Mouse (Mus musculus) T-cell, adult 2 months (primary cell): Measurements from ENCODE around the gene Ctsf.
"Not testable (repeated sequence)": the region's sequence is repeated elsewhere in the genome, so short reads cannot be mapped to it uniquely, and the experiment has no call there.

Experiments
- DNase-seq: peaks from one replicate; pipeline ENCODE4 v3.0.0; 2022; ENCODE audit warnings: low spot score

Gene Ctsf

GRCm38 (mm10) chr19:4850281-4850680 lies 4.6 kb upstream of the Ctsf start:
- DNase-seq: no peak

DNA sequence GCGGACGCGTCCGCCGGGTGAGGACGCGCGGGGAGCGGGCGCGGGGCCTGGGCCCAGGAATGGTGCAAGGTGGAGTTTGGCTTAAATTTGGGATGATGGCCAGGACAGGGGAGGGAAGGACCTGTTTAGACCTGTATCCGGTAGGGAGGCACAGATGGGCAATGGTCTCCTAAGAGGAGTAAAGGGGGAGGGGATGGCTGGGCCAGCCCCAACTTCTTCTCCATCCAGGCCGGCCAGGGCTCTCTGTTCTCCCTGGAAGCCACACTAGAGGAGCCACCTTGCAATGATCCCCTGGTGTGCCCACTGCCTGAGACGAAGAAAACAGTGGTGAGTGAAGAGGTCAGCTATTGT lies 515 bp downstream of the Ctsf start:
- DNase-seq: no peak

- DNase-seq: no peak
Observed at GRCm38 (mm10) chr19:4855951-4856350, 1.0 kb downstream of the Ctsf start.

DNA sequence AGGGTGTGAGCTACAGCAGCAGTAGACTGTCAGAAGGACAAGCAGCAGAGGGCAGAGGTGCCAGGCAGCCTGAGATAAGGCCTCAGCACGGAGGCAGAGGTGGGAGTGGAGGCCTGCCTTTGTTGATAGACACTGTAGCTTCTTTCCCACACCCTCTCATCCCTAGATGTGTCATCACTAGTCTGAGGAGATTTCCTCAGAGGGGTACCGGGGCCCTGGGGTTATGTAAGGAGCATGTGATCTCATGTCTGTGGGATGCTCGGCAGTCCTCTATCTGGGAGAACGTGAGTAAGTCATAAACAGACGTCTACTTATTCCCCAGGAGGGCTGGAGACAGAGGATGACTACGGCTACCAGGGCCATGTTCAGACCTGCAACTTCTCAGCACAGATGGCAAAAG lies 4.2 kb downstream of the Ctsf start:
- no peak for DNase-seq

- no peak for DNase-seq
Observed at GRCm38 (mm10) chr19:4863048-4863447, 8.1 kb downstream of the Ctsf start.

- DNase-seq: peak; percentile 47
Observed at GRCm38 (mm10) chr19:4865147-4865546, 10.2 kb downstream of the Ctsf start.

DNA sequence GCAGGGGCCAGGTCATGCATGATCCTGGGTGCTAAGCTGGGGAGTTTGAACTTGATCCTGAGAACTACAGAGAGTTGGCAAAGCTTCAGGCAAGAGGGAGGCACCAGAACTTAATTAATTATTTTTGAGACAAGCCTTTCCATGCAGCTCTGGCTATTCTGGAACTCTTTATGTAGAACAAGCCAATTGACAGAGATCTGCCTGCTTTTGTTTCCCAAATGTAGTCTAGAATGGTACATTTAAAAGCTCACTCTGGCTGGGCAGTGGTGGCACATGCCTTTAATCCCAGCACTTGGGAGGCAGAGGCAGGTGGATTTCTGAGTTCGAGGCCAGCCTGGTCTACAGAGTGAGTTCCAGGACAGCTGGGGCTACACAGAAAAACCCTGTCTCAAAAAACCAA lies 19.7 kb downstream of the Ctsf start:
- DNase-seq: not testable (repeated sequence)

- no peak for DNase-seq
Observed at GRCm38 (mm10) chr19:4876241-4876640, 21.3 kb downstream of the Ctsf start.

GRCm38 (mm10) chr19:4876755-4877154 lies 21.8 kb downstream of the Ctsf start:
- DNase-seq: no peak

GRCm38 (mm10) chr19:4877785-4878184 lies 22.9 kb downstream of the Ctsf start, which contains the start of gene Actn3:
TSS of gene Actn3 (minus strand) at chr19:4877909.
- no peak for DNase-seq

GRCm38 (mm10) chr19:4878405-4879323 lies 23.7 kb downstream of the Ctsf start, which contains the start of gene Zdhhc24:
TSS of gene Zdhhc24 (plus strand) at chr19:4878668.
- DNase-seq: peak; percentile 91

- DNase-seq: no peak
Observed at GRCm38 (mm10) chr19:4879324-4879703, 24.4 kb downstream of the Ctsf start.

GRCm38 (mm10) chr19:4883961-4884360 lies 29.0 kb downstream of the Ctsf start:
- DNase-seq: no peak

- no peak for DNase-seq
Observed at GRCm38 (mm10) chr19:4889791-4890190, 34.9 kb downstream of the Ctsf start.

DNA sequence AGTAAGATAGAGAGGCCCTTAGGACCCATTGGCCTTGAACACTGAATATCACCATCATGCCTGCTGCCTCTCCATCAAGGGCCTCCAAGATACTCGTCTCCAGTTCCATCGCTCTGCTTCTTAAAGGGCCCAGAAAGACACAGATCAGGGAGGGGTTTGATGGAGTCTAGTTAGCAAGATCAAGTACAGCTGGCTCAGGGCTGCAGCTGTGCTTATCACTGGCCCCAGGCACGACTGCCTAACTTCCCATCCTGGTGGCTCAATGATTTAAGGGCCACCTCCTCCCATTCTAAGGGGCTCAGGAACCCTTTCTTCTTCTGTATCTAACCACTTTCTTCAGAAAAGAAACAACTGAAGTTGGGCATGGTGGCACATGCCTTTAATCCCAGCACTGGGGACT lies 36.9 kb downstream of the Ctsf start:
- DNase-seq: no peak

DNA sequence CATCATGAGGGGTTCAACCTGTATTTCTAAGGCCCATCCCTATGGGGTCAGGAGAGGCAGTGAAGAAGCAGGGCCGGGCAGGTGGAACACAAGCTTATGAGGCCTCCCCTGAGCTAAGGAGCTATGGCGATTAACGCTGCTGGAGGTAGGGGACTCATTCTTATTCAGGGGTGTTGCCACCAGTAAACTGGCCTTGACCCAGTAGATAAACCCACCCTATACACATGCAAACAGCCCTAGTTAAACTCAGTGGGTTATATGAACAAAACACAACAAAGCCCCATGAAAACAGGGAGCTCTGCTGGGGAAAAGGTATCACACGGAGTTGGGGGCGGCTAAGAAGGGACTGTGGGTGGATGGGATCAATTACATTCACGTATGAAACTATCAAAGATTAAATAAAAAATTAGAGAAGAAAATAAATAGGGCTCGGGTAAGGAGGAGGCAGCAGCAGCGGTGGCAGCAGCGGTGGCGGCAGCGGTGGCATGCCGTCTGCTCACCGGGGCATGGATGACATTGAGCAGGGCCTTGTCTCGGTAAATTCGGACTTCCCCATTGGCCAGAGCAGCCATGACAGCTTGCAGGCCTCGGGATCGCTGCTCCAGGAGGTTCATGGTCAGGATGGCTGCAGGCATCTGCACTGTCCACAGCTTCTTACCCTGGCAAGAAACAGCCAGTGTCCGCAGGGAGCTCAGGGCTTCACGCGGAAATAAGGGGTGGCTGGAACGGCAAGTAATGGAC lies 42.0 kb downstream of the Ctsf start:
- DNase-seq: no peak

- DNase-seq: no peak
Observed at GRCm38 (mm10) chr19:4898972-4899371, 44.0 kb downstream of the Ctsf start.

- DNase-seq: no peak
Observed at GRCm38 (mm10) chr19:4899888-4900287, 45.0 kb downstream of the Ctsf start.

DNA sequence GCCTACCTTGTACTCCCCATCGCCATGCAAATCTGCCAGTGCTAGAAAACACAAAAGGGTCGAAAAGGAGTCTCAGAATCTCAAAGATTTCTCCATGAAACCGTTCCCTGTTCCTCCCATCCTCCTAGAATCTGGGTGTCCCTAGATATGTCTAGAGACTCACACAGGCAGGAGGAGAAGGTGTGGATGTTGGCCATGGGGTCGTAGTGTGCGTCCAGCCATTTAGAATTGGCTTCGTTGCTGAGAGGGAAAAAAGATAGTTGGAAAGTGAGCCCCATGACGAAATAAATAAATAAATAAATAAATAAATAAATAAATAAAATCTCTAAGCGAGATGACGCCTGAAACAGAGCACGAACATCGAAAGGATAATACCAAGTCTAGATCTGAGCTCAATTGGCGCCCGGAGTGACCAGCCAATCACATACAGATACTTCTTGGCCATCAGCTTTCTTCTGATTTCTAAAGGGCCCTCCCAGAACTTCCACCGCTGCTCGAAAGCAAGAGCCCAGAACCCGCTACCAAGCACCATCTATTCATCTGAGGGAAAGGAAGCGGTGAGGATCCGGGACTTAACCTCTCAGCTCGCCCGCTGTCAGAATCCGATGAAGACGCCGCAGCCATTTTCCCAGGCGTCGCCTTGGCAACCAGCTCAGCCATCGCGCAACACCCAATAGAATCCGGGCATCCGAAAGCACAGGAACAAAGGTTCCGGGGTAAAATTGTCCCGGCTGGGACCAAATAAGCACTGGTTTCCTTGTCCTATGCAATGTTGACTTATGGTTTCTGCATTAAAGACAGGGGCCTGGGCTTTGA lies 51.3 kb downstream of the Ctsf start, which contains the start of gene Bbs1:
Gene Bbs1, minus strand, starts transcription at position 650 of the 816 bp plus-strand sequence.
- DNase-seq: peak; percentile 81

- DNase-seq: peak; percentile 36
Observed at GRCm38 (mm10) chr19:4908107-4908506, 53.2 kb downstream of the Ctsf start.

- no peak for DNase-seq
Observed at GRCm38 (mm10) chr19:4909376-4909775, 54.4 kb downstream of the Ctsf start.
